Mouse (Mus musculus) cerebellum, adult 2 months (tissue): ENCODE measurements at regions not wholly inside any gene's neighbourhood (a gene's known extent, or its start where the extent isn't known, plus 50 kb on each side); places are given as distances from the start of the nearest gene placed in this dataset.

Source experiments
- CTCF ChIP-seq: fragments of 200-500 bp; IDR thresholded peaks from 2 replicates; pipeline ENCODE4 v1.5.1; 2011; ENCODE audit warnings: low read depth, mild to moderate bottlenecking, control low read depth, low read length, moderate library complexity, borderline replicate concordance; ENCODE audit not compliant: insufficient read depth
- POLR2A ChIP-seq: fragments of 200-500 bp; IDR thresholded peaks from 2 replicates; pipeline ENCODE4 v1.6.1; 2011; ENCODE audit warnings: low read length, control low read depth, borderline replicate concordance; ENCODE audit not compliant: insufficient read depth

DNA sequence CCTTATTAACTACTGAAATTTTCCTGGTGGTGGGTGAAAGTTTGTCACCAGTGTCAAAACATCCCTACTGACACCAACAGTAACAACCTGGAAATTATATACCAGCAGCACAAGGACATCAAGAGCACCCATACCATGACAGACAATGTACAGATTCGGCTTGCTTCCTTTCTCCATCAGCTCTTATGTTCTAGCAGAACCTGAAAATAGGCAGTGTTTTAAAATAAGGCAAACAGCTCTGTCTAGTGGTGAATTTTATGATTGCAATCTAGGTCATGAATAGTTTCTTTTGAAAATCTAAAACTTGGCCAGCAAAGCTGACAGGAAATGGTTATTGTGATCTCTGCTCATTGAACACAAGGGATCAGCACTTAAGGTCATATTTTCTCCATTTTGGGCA, 145.7 kb upstream of the Arhgef26 start:
- TF ChIP-seq CTCF (no peak), POLR2A (no peak)
